Mouse (Mus musculus): Measurements from ENCODE around the gene Ltbp1. TPM values are rescaled to one million over a fixed set of nuclear protein-coding genes. Genes with fewer than 3 reads are reported as not detected.
A peak's percentile ranks its signal among the peaks of the same experiment; 100 is the strongest.

Gene Ltbp1
- polyA plus RNA-seq, 1 experiment from 2014 or later, result 174 TPM

DNA sequence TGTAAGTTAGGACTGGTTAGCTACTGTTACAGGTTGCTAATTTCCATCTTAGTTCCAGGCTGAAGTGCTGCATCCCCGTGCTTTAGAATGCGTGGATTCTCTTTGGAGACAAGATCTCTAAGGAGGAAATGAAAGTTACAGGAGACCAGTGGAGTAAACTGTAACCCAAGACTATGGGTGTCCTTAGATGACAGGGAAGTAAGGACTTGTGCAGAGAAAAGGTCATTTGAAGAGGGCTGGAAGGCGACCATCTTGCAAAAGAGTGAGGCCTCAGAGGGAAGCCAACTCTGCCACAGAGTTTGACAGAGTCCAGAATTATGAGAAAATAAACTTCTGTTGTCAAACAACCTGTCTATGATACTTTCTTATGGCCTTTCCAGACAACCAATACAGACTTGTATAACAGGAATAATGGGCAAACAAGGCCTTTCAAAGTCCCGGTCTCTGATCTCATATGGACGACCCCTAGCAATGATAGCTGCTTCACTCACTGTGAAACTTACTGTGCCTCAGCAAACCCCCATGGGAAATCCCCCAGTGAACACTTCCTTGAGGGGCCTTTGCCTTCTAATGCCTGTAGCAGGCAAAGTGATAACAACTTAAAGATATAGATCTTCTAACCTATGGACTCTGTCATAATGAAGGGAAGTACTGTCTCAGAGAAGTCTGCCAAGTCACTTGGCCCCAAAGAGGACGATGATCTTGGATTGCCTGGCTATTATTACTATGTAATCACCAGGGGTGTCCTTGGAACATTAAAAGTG lies 386.2 kb downstream of the Ltbp1 start:
- ChIA-PET POLR2A (interaction anchor here (0.7 kb wide), 1 partner anchor 217 kb away, joined by 3 read pairs; no protein-coding TSS in a partner anchor), CTCF (interaction anchor here (1.6 kb wide), 1 partner anchor 21 kb away, joined by 4 read pairs; no protein-coding TSS in a partner anchor)
- in situ Hi-C loops (cut with MboI; ENCODE audit: low pct_unique_long_range_greater_than_20kb), result no loop called here

DNA sequence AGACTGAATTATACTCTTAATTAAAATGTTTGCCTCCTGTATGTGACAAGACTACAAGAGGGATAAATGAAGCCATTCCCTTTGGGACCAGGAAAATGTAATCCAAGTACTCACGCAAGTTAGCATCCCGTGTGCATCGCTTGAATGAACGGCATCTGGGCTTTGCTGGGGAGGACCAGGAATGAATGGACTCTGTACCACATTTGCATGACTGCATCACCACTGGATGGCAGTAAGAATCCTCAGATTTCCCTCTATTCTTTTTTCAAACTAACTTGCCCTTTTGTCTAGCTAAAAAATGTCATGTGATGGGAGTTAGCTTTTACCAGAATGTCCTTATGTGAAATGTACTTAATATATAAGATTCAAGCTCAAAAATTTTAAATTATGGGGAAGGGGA lies 401.0 kb downstream of the Ltbp1 start:
- in situ Hi-C loops (cut with MboI; ENCODE audit: low pct_unique_long_range_greater_than_20kb), result no loop called here
- ATAC-seq (peak; percentile 44), DNase-seq (ENCODE audit: low read depth, low spot score) (peak; percentile 1)
- H3K27me3 ChIP-seq, result no peaks in the 10 kb centered on the region
- TF ChIP-seq CTCF (IDR thresholded peaks at IDR 0.05), result peak; percentile 66
- ChIA-PET POLR2A (no interaction called here), CTCF (interaction anchor here (0.7 to 1.3 kb wide), 6 partner anchors 8 to 131 kb away, joined by 3 to 5 read pairs (median 3); no protein-coding TSS in a partner anchor)

More for the DNA sequence above, 386.2 kb downstream of the Ltbp1 start:
- TF ChIP-seq CTCF (IDR thresholded peaks at IDR 0.05), result no peak
- ATAC-seq, result no peak
- DNase-seq (ENCODE audit: low read depth, low spot score), result no peak
- no peaks in the 10 kb centered on the region for H3K27me3 ChIP-seq

DNA sequence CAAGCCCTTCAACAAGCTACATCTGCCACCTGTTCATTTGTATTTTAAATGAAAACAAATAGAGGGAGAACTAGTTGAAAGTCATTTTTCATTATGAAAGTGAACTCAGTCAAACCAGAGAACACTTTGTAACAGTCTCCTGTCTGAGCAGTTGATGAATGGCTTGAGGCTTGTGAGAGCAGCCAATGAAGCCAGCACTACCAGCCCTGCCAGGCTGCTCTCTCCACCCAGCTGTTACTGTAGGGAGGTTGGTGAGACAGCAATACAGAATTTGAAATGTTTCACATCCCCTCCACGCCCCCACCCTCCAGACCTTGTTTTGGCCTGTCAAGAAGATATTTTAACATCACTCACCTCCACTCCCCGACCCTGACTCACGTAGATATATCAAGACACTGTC lies 411.5 kb downstream of the Ltbp1 start:
- ChIA-PET POLR2A (no interaction called here), CTCF (interaction anchor here (1.0 kb wide), 2 partner anchors 10 to 19 kb away, joined by 3 read pairs; partner anchors contain the start of gene Rasgrp3)
- no peaks in the 10 kb centered on the region for H3K27me3 ChIP-seq
- TF ChIP-seq CTCF (IDR thresholded peaks at IDR 0.05), result no peak
- in situ Hi-C loops (cut with MboI; ENCODE audit: low pct_unique_long_range_greater_than_20kb), result no loop called here
- ATAC-seq (no peak), DNase-seq (ENCODE audit: low read depth, low spot score) (no peak)

DNA sequence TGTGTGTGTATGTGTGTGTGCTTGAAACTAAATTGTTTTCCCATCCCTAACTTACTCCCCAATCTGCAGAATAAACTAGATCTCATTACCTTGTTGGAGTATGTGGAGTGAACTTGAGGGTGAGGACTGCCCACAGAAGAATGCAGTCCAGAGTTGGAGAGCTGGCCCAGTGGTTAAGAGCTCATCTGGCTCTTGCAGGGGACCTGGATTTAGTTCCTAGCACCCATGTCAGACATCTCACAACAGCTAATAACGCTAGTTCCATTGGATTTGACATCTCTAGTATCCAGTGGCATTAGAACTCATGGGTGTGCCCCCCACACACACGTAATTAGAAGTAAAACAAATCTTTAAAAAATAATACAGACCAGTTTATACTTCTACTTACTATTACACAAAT lies 428.8 kb downstream of the Ltbp1 start:
- CTCF ChIA-PET, result interaction anchor here (1.0 to 1.1 kb wide), 2 partner anchors 19 to 46 kb away, joined by 3 to 4 read pairs; no protein-coding TSS in a partner anchor
- no peaks in the 10 kb centered on the region for H3K27me3 ChIP-seq
- POLR2A ChIA-PET, result no interaction called here
- TF ChIP-seq CTCF (IDR thresholded peaks at IDR 0.05), result no peak
- no peak for DNase-seq (ENCODE audit: low read depth, low spot score)
- no peak for ATAC-seq
- in situ Hi-C loops (cut with MboI; ENCODE audit: low pct_unique_long_range_greater_than_20kb), result no loop called here

DNA sequence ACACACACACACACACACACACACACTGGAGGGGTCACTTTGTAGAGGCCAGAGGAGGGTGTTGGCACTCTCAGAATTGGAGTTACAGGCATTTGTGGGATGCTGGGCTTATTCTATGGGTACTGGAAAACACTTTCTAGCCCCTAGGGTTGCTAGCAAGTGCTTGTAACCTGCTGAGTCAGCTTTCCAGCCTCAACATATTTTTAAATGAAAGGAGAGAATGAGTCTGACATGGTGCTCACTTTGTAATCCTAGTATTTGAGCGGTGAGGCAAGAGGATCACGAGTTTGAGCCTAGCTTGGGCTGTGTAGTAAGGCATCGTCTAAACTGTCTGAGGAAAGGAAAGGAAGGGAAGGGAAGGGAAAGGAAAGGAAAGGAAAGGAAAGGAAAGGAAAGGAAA lies 429.5 kb downstream of the Ltbp1 start:
- DNase-seq (ENCODE audit: low read depth, low spot score) (no peak), ATAC-seq (no peak)
- ChIA-PET POLR2A (no interaction called here), CTCF (no interaction called here)
- in situ Hi-C loops (cut with MboI; ENCODE audit: low pct_unique_long_range_greater_than_20kb), result no loop called here
- no peaks in the 10 kb centered on the region for H3K27me3 ChIP-seq
- no peak for TF ChIP-seq CTCF (IDR thresholded peaks at IDR 0.05)

DNA sequence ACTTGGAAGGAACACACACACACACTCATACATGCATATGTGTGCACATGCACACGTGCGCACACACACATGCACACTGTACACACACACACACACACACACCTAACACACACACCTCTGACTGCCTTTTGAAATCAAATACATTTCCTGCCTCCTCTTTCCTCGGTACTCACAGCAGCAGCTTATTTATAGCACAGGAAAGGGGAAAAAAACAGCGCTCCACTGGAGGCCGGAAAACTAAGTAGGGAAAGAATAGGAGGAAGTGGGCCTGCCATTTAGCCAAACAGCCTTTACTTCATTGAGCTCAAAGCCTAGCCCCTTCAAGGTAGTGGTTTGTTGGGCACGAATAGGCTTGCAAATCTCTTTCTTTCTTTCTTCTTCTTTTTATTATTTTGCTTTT lies 430.2 kb downstream of the Ltbp1 start, which contains the start of gene Rasgrp3:
TSS of gene Rasgrp3 (plus strand) at position 298 of the 400 bp plus-strand sequence.
- no peak for ATAC-seq
- POLR2A ChIA-PET, result no interaction called here
- no peak for TF ChIP-seq CTCF (IDR thresholded peaks at IDR 0.05)
- in situ Hi-C loops (cut with MboI; ENCODE audit: low pct_unique_long_range_greater_than_20kb), result no loop called here
- no peaks in the 10 kb centered on the region for H3K27me3 ChIP-seq
- CTCF ChIA-PET, result interaction anchor here (1.4 to 2.8 kb wide), 2 partner anchors 13 to 18 kb away, joined by 3 to 10 read pairs; no protein-coding TSS in a partner anchor
- DNase-seq (ENCODE audit: low read depth, low spot score), result no peak

DNA sequence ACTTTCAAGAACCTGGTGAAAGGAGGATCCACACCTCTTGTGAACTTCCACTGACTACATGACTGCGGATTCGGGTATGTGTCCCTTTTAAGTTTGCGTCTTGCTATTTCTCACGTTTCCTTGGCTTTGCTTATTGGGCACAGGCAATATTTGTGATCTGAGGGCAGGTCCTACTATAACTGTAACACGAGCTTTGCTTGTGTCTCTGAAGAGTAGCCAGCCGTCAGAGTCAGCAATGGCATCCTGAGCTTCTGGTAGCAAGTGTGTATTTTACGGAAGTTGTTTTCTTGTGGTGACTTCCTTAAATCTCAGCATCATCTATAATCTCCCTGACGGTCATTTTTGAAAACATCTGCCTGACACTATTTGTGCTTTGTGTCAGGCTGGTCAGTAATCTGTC lies 430.7 kb downstream of the Ltbp1 start:
- TF ChIP-seq CTCF (IDR thresholded peaks at IDR 0.05), result no peak
- in situ Hi-C loops (cut with MboI; ENCODE audit: low pct_unique_long_range_greater_than_20kb), result no loop called here
- POLR2A ChIA-PET, result no interaction called here
- ATAC-seq, result no peak
- no peaks in the 10 kb centered on the region for H3K27me3 ChIP-seq
- no peak for DNase-seq (ENCODE audit: low read depth, low spot score)
- CTCF ChIA-PET, result interaction anchor here (1.4 to 2.8 kb wide), 2 partner anchors 14 to 19 kb away, joined by 3 to 10 read pairs; no protein-coding TSS in a partner anchor

DNA sequence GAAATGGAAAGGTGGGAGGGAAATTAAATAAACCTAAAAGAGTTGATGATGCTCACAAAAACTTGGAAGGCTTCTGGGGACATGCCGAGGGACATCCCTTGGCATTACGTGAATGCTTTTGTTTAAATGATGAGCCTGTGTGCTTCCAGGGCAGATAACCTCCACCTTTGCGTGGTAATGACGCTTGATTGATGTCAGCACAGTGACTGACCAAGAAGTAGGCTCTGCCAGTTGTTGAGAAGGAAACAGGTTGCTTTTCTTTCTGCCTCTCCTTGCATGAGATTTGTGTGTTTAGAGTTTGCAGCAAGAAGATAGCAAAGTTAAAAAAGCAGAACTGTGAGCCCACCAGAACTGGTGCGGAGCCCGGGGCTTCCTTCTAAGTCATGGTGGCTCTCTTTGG lies 431.5 kb downstream of the Ltbp1 start:
- POLR2A ChIA-PET, result no interaction called here

DNA sequence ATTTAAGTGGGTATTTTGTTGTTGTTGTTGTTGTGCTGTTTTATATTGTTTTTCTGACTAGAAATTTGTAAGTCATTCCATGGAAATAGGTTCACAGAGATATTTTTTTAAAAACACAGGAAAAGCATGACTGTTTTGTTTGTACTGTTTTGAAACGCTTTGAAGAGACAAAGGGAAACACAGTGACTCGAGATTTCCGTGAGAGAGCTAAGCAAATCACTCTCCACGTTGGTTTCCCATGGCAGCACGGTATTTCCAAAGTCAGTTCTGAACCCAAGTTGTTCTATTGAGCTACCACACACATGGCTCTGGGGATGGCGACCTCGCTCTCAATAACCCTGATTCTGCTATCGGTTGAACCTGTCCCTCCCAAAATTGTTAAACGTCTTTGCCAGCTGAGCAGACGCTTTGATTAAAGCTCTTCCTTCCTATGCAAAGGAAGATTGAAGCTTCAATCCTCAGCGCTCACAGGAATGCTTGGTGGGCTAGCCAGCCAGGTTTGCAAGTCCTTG lies 431.9 kb downstream of the Ltbp1 start:
- no peaks in the 10 kb centered on the region for H3K27me3 ChIP-seq
- ChIA-PET POLR2A (no interaction called here), CTCF (interaction anchor here (0.8 to 2.8 kb wide), 2 partner anchors 15 to 40 kb away, joined by 3 to 10 read pairs; no protein-coding TSS in a partner anchor)
- in situ Hi-C loops (cut with MboI; ENCODE audit: low pct_unique_long_range_greater_than_20kb), result no loop called here
- ATAC-seq (no peak), DNase-seq (ENCODE audit: low read depth, low spot score) (no peak)
- TF ChIP-seq CTCF (IDR thresholded peaks at IDR 0.05), result no peak

More for the DNA sequence above, 431.5 kb downstream of the Ltbp1 start:
- ATAC-seq (no peak), DNase-seq (ENCODE audit: low read depth, low spot score) (no peak)
- CTCF ChIA-PET, result interaction anchor here (0.8 to 2.8 kb wide), 2 partner anchors 14 to 41 kb away, joined by 3 to 10 read pairs; no protein-coding TSS in a partner anchor
- no peaks in the 10 kb centered on the region for H3K27me3 ChIP-seq
- no peak for TF ChIP-seq CTCF (IDR thresholded peaks at IDR 0.05)
- in situ Hi-C loops (cut with MboI; ENCODE audit: low pct_unique_long_range_greater_than_20kb), result no loop called here

DNA sequence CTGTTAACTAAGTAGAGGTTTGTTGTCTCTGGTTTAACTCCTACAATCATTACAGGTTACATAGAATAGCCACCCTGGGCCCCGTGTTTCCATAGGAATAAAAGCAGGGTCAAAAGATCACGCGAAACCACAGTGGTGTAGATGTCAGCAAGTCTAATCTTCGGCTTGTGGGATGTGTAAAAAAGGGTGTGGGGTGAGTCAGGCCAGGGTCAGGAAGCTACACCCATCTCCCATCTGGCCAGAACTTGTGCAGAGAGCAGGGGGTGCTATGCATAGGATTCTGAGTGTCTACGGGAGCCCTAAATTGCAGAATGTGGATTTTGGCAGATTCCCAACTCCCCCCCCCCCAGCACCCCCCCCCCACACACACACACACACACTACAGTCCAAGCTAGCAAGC lies 432.8 kb downstream of the Ltbp1 start:
- no peaks in the 10 kb centered on the region for H3K27me3 ChIP-seq
- DNase-seq (ENCODE audit: low read depth, low spot score) (no peak), ATAC-seq (no peak)
- ChIA-PET CTCF (no interaction called here), POLR2A (no interaction called here)
- TF ChIP-seq CTCF (IDR thresholded peaks at IDR 0.05), result no peak
- in situ Hi-C loops (cut with MboI; ENCODE audit: low pct_unique_long_range_greater_than_20kb), result no loop called here

DNA sequence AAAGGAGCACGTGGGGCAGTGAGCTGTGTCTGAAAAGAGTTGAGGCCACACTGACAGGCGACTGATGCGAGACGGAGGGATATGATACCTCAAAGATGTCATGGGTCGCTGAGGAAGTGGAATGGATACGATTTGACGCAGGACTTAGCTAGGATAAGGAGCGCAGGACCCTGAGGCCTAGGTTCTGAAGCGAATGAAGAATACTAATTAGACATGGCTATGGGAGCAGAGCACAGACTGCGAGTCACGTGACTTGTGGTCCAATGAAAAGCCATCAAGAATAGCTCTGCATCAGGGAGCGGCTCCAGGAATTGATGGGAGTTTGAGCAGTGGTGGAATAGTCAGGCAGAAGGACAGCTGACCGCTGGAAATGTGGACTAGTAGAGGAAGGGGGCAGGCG lies 433.7 kb downstream of the Ltbp1 start:
- in situ Hi-C loops (cut with MboI; ENCODE audit: low pct_unique_long_range_greater_than_20kb), result no loop called here
- ChIA-PET POLR2A (no interaction called here), CTCF (no interaction called here)
- DNase-seq (ENCODE audit: low read depth, low spot score), result no peak
- ATAC-seq, result peak; percentile 25
- no peaks in the 10 kb centered on the region for H3K27me3 ChIP-seq
- TF ChIP-seq CTCF (IDR thresholded peaks at IDR 0.05), result no peak

Measured in Patski (cell line).